Mouse (Mus musculus) stomach, postnatal 0 days (tissue): Measurements from ENCODE around the gene H2-M2. TPM values are rescaled to one million over a fixed set of nuclear protein-coding genes. Genes with fewer than 3 reads are reported as not detected.
"Not testable (repeated sequence)": the region's sequence is repeated elsewhere in the genome, so short reads cannot be mapped to it uniquely, and the experiment has no call there.

Experiments
- ATAC-seq: fragments of 200-750 bp; cut with Nextera tagmentation; 2 replicates; pipeline ENCODE4 v1.8.0; 2017; ENCODE audit not compliant: low FRiP score, low TSS enrichment
- DNase-seq: peaks from one replicate; pipeline ENCODE4 v3.0.0-alpha.2; 2016; ENCODE audit warnings: low spot score
- H3K27ac ChIP-seq: fragments of 300-500 bp; sonication (generic); replicated peaks from 2 replicates; pipeline ENCODE4 v1.5.1; 2014; ENCODE audit warnings: mild to moderate bottlenecking, control low read depth
- H3K27me3 ChIP-seq: fragments of 300-500 bp; sonication (generic); 2 replicates; pipeline ENCODE4 v1.6.1; 2014; ENCODE audit warnings: low read length; ENCODE audit not compliant: control insufficient read depth, insufficient read depth
- H3K36me3 ChIP-seq: fragments of 300-500 bp; sonication (generic); 2 replicates; pipeline ENCODE4 v1.6.1; 2014; ENCODE audit warnings: low read length, mixed read lengths; ENCODE audit not compliant: control insufficient read depth, insufficient read depth
- H3K4me1 ChIP-seq: fragments of 300-500 bp; sonication (generic); replicated peaks from 2 replicates; pipeline ENCODE4 v1.6.1; 2014; ENCODE audit warnings: antibody characterized with exemption; ENCODE audit not compliant: control insufficient read depth, insufficient read depth
- H3K4me2 ChIP-seq: fragments of 300-500 bp; sonication (generic); replicated peaks from 2 replicates; pipeline ENCODE4 v1.6.1; 2014; ENCODE audit warnings: low read depth, mild to moderate bottlenecking, control low read depth, moderate library complexity
- H3K4me3 ChIP-seq: fragments of 300-500 bp; sonication (generic); 2 replicates; pipeline ENCODE4 v1.5.1; 2014; ENCODE audit warnings: low read depth, low read length, control low read depth
- H3K9ac ChIP-seq: fragments of 300-500 bp; sonication (generic); 2 replicates; pipeline ENCODE4 v1.6.1; 2014; ENCODE audit warnings: mild to moderate bottlenecking, low read length, control low read depth, mixed read lengths
- H3K9me3 ChIP-seq: fragments of 300-500 bp; sonication (generic); 2 replicates; pipeline ENCODE4 v1.6.1; 2016; ENCODE audit warnings: low read length; ENCODE audit not compliant: control insufficient read depth
- CTCF ChIP-seq: IDR thresholded peaks from 2 replicates; pipeline ENCODE4 v1.5.1; 2016; ENCODE audit warnings: antibody characterized with exemption, low read depth, mild to moderate bottlenecking, moderate library complexity
- EP300 ChIP-seq: optimal IDR thresholded peaks from 2 replicates; pipeline ENCODE3; 2016; ENCODE audit warnings: antibody characterized with exemption
- WGBS: fragments of 180-500 bp; shearing (Covaris S2); extraction: QIAGEN DNeasy Blood & Tissue Kit; methylation state at CpG from one replicate; pipeline ENCODE4 v1.1.7; 2014; 5-methylcytosine and 5-hydroxymethylcytosine counted together
- polyA plus RNA-seq: library from polyadenylated mRNA; unstranded; fragments of >200 nt; fragmentation: Nextera tagmentation; extraction: Ambion mirVana; gene quantifications from 2 replicates; pipeline ENCODE4 v1.2.1, GENCODE M21; 2015

H2-M2 gene
- polyA plus RNA-seq = not detected in 2 replicates

DNA sequence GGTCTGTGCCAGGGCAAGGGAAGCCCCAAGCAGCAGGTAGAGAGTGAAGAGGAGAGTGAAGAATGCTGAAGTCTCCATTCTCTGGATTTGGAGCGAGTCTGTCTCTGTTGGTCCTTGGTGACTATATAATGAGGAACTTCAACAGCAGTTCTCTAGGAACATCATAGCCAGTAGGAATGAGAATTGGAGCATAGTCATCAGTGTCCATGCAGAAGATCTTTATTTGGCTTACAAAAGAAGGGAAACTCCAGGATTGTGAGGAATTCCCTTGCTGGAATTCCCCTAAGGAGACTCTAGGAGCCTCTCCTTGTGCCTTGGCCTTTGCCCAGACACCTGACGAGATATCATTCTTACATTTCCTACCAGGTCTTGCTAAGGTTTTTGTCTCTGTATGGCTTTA, at the start of gene H2-M2:
TSS of gene H2-M2 (minus strand) at position 101 of the 400 bp plus-strand sequence.
- no peaks in the 10 kb centered on the region for H3K27me3 ChIP-seq
- no peaks in the 10 kb centered on the region for H3K36me3 ChIP-seq
- H3K27ac ChIP-seq = no peak within 1 kb of the TSS
- H3K9me3 ChIP-seq = no peaks in the 10 kb centered on the region
- no peaks in the 10 kb centered on the region for H3K4me1 ChIP-seq
- DNase-seq = no peak
- no peak within 1 kb of the TSS for H3K9ac ChIP-seq
- 68% methylated on average over 2 of the region's 2 CpGs for WGBS
- no peak within 1 kb of the TSS for H3K4me3 ChIP-seq
- TF ChIP-seq EP300 (no peak), CTCF (no peak)
- H3K4me2 ChIP-seq = no peak within 1 kb of the TSS
- no peak for ATAC-seq

DNA sequence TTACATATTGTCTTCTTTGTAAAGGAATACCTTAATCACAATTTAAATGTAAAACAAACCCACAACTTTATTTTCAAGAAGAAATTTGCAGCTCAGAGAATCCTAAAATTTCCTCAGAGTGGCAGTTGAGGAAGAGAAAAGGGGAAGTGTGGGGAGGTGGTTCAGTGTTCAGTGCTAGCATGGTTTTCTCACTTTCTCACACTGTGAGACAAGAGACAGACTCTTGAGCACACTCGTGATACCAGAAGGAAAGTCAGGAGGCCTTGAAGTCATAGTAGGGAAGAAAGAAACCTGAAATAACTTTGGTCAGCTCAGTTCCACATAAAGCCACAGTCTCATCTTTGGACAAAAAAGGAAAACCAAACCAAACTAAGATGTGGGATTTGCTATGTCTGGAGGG, 42.1 kb upstream of the H2-M2 start:
- H3K4me3 ChIP-seq, H3K4me2 ChIP-seq, H3K27ac ChIP-seq, H3K36me3 ChIP-seq, H3K27me3 ChIP-seq, H3K4me1 ChIP-seq, DNase-seq, ATAC-seq, H3K9me3 ChIP-seq, H3K9ac ChIP-seq: not testable (repeated sequence)
- WGBS = 85% methylated on average over 1 of the region's 1 CpGs

DNA sequence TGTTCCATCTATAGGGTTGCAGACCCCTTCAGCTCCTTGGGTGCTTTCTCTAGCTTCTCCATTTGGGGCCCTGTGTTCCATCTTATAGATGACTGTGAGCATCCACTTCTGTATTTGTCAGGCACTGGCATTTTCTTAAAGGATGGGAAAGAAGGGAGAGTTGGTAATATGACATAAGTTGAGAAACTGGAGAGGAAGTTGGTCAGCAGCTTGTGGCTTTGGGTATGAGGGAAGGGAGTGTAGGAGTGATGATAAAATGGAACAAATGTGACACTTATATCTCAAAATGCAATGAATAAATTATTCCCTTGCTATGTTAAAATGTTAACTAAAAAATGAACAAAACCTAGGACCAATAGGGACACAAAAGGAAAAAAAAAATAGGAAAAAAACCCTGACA, 41.3 kb upstream of the H2-M2 start:
- ATAC-seq, H3K36me3 ChIP-seq, H3K4me1 ChIP-seq, H3K27ac ChIP-seq, H3K9me3 ChIP-seq, H3K9ac ChIP-seq, DNase-seq, H3K4me2 ChIP-seq, H3K4me3 ChIP-seq, H3K27me3 ChIP-seq: not testable (repeated sequence)

- H3K27ac ChIP-seq = no peak within 1 kb of the TSS
- no peak for ATAC-seq
- DNase-seq = no peak
- H3K4me2 ChIP-seq = no peak within 1 kb of the TSS
- no peak within 1 kb of the TSS for H3K9ac ChIP-seq
- H3K36me3 ChIP-seq = no peaks in the 10 kb centered on the region
- H3K4me1 ChIP-seq = no peaks in the 10 kb centered on the region
- H3K4me3 ChIP-seq = no peak within 1 kb of the TSS
- TF ChIP-seq EP300 = no peak
- TF ChIP-seq CTCF = no peak
- 80% methylated on average over 4 of the region's 4 CpGs for WGBS
- no peaks in the 10 kb centered on the region for H3K27me3 ChIP-seq
- H3K9me3 ChIP-seq = no peaks in the 10 kb centered on the region
These were observed 24.4 kb upstream of the H2-M2 start, which contains the start of gene Olfr111 for GRCm38 (mm10) chr17:37507730-37508129. TSS of gene Olfr111 (plus strand) at chr17:37508030.

GRCm38 (mm10) chr17:37491930-37492518, 8.7 kb upstream of the H2-M2 start, which contains the start of gene Olfr110:
TSS of gene Olfr110 (plus strand) at chr17:37492468.
- WGBS = 37% methylated on average over 1 of the region's 1 CpGs
- no peak within 1 kb of the TSS for H3K9ac ChIP-seq
- H3K4me1 ChIP-seq = no peaks in the 10 kb centered on the region
- ATAC-seq (no peak), DNase-seq (no peak)
- H3K36me3 ChIP-seq = no peaks in the 10 kb centered on the region
- H3K27ac ChIP-seq = no peak within 1 kb of the TSS
- TF ChIP-seq CTCF (no peak), EP300 (no peak)
- no peak within 1 kb of the TSS for H3K4me3 ChIP-seq
- H3K4me2 ChIP-seq = no peak within 1 kb of the TSS
- no peaks in the 10 kb centered on the region for H3K9me3 ChIP-seq
- H3K27me3 ChIP-seq = no peaks in the 10 kb centered on the region

GRCm38 (mm10) chr17:37458616-37459015, 24.7 kb downstream of the H2-M2 start, which contains the start of gene Olfr109:
TSS of gene Olfr109 (plus strand) at chr17:37458916.
- no peak for ATAC-seq

More at GRCm38 (mm10) chr17:37458616-37459015, 24.7 kb downstream of the H2-M2 start, which contains the start of gene Olfr109:
- Histone ChIP-seq H3K27me3 (no peaks in the 10 kb centered on the region), H3K4me2 (no peak within 1 kb of the TSS), H3K27ac (no peak within 1 kb of the TSS), H3K4me1 (no peaks in the 10 kb centered on the region), H3K4me3 (no peak within 1 kb of the TSS), H3K9me3 (no peaks in the 10 kb centered on the region), H3K36me3 (no peaks in the 10 kb centered on the region), H3K9ac (no peak within 1 kb of the TSS)
- TF ChIP-seq CTCF (no peak), EP300 (no peak)
- no peak for DNase-seq
- 88% methylated on average over 1 of the region's 1 CpGs for WGBS
